Comparison of ENCODE assay signal across 9 mouse cellular contexts in the genomic region with DNA sequence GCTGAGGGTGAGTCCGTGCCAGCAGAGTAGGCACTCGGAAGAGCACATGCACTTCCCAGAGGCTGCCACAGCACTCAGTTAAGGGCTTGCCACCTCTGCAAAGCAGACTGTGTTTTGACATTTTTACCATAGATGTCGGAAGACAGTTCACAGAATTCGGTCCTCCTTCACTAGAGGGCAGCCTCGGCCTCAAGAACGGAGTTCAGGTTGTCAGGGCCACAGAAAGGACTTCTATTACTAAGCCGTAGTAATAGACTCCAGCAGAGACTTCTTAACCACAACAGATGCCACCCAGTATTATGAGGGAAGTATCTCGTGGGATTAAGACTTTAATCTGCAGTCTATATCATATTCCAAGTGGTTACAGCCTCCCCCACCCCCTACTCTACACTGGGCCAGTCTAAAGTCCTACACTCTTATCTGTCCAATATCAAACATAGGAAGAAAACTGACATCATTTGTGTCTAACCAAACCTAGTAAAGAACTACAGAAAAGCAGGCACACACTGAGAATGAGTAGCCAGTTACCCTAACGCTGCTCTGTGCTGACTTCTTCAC. TPM values are rescaled to one million over a fixed set of nuclear protein-coding genes. Genes with fewer than 3 reads are reported as not detected.
DNase-seq lines count a peak whose midpoint lies in the region; ATAC-seq and TF ChIP-seq lines count a peak whose summit lies in the region.
"Had no signal": no experiment of that assay in that cellular context is flagged by ENCODE, and none has a peak within 500 bp of the region (broad histone marks: within the 10 kb centered on the region; RNA-seq: fewer than 3 reads in every experiment).

No protein-coding gene starts in this region.

- peaks cover 9% of the 10 kb centered on the region for H3K36me3 ChIP-seq in kidney, adult 2 months (ENCODE audit: control insufficient read depth, insufficient read depth, low read length)
- peaks cover 19% of the 10 kb centered on the region for H3K36me3 ChIP-seq in ES-Bruce4 (ENCODE audit: control insufficient read depth, insufficient read depth, low read length, poor library complexity, severe bottlenecking)
- peaks cover 73% of the 10 kb centered on the region for H3K36me3 ChIP-seq in intestine, postnatal 0 days (ENCODE audit: control insufficient read depth, insufficient read depth)

- WGBS in kidney, adult 2 months = 62% methylated on average over 9 of the region's 9 CpGs
- 62% methylated on average over 9 of the region's 9 CpGs for WGBS in intestine, postnatal 0 days

- no peaks in the 10 kb centered on the region for H3K4me1 ChIP-seq in kidney, adult 2 months (ENCODE audit: control insufficient read depth, insufficient read depth, low read length)
- no peaks in the 10 kb centered on the region for H3K4me1 ChIP-seq in ES-Bruce4 (ENCODE audit: control insufficient read depth, insufficient read depth, low read length)
- no peaks in the 10 kb centered on the region for H3K4me1 ChIP-seq in intestine, postnatal 0 days (replicated peaks; ENCODE audit: control insufficient read depth, insufficient read depth, low read length)

- no peak for TF ChIP-seq EP300 in ES-Bruce4 (IDR thresholded peaks at IDR 0.05; ENCODE audit: insufficient read depth, low read depth, low read length)

- no peak for TF ChIP-seq POLR2A in kidney, adult 2 months (IDR thresholded peaks at IDR 0.05; ENCODE audit: low read depth, low read length)
- TF ChIP-seq POLR2A in ES-Bruce4 (IDR thresholded peaks at IDR 0.05; ENCODE audit: insufficient read depth, low read length) = no peak

- H3K4me2 ChIP-seq in intestine, postnatal 0 days (replicated peaks; ENCODE audit: low read depth) = no peak overlapping the region

- no peaks in the 10 kb centered on the region for H3K9me3 ChIP-seq in ES-Bruce4 (replicated peaks; ENCODE audit: control insufficient read depth, insufficient read depth, low read length, poor library complexity, severe bottlenecking)
- H3K9me3 ChIP-seq in intestine, postnatal 0 days (ENCODE audit: control insufficient read depth) = no peaks in the 10 kb centered on the region

- peak; percentile 44; the same call in 1 of the 2 replicates for TF ChIP-seq CTCF in kidney, adult 2 months (conservative IDR thresholded peaks at IDR 0.05; ENCODE audit: insufficient read depth, insufficient read length, low read depth, low read length)
- peak; percentile 42 for TF ChIP-seq CTCF in ES-Bruce4 (IDR thresholded peaks at IDR 0.05; ENCODE audit: low read depth, low read length)
- peak; percentile 51 for TF ChIP-seq CTCF in intestine, postnatal 0 days (IDR thresholded peaks at IDR 0.05; ENCODE audit: low read depth)

- H3K27me3 ChIP-seq in kidney, adult 2 months (replicated peaks; ENCODE audit: control insufficient read depth, insufficient read depth, low read length) = no peaks in the 10 kb centered on the region
- no peaks in the 10 kb centered on the region for H3K27me3 ChIP-seq in ES-Bruce4 (ENCODE audit: control insufficient read depth, insufficient read depth, low read length, poor library complexity, severe bottlenecking)
- H3K27me3 ChIP-seq in intestine, postnatal 0 days (replicated peaks; ENCODE audit: control insufficient read depth, insufficient read depth, low read length) = no peaks in the 10 kb centered on the region

- ATAC-seq in intestine, postnatal 0 days = no peak
- no peak for ATAC-seq in erythroblast, adult 5-6 weeks (replicated peaks; ENCODE audit: low FRiP score, poor library complexity, severe bottlenecking)
- no peak for ATAC-seq in monocyte, adult 5-6 weeks (replicated peaks; ENCODE audit: insufficient number of reproducible peaks, low FRiP score, low TSS enrichment, poor library complexity, severe bottlenecking)

- no peak overlapping the region for H3K27ac ChIP-seq in kidney, adult 2 months (ENCODE audit: insufficient read depth, low read depth, low read length)
- H3K27ac ChIP-seq in ES-Bruce4 (ENCODE audit: insufficient read depth, low read length) = no peak overlapping the region
- H3K27ac ChIP-seq in intestine, postnatal 0 days (ENCODE audit: low read depth, low read length) = no peak overlapping the region

- H3K4me3 ChIP-seq in kidney, adult 2 months (ENCODE audit: insufficient read depth, low read depth, low read length) = no peak overlapping the region
- no peak overlapping the region for H3K4me3 ChIP-seq in ES-Bruce4 (ENCODE audit: low read depth, low read length)
- H3K4me3 ChIP-seq in intestine, postnatal 0 days (ENCODE audit: low read depth, low read length) = no peak overlapping the region

- DNase-seq in kidney, adult 2 months = no peak
- DNase-seq in kidney, adult 11 months = no peak
- peak; percentile 73 for DNase-seq in 3T3-L1 (ENCODE audit: low read depth, low spot score)

- no peak overlapping the region for H3K9ac ChIP-seq in ES-Bruce4 (ENCODE audit: low read depth, poor library complexity, severe bottlenecking)
- H3K9ac ChIP-seq in intestine, postnatal 0 days (ENCODE audit: low read depth, low read length) = no peak overlapping the region

RNA-seq across cellular contexts. Expression of gene Pyroxd1, which starts 17.6 kb away (rescaled TPM):
- 5.6 and 6.0 TPM in 2 replicates for polyA plus RNA-seq in kidney, adult 2 months (2012; rRNA removed)
- 9.9 and 11.0 TPM in 2 replicates for polyA plus RNA-seq in ES-Bruce4 (2011; ENCODE audit: insufficient read depth, insufficient read length, low read depth, missing spikeins)
- polyA plus RNA-seq in intestine, postnatal 0 days (2015; fragmentation: Nextera tagmentation; extraction: Ambion mirVana) = 16.2 and 16.6 TPM in 2 replicates
- 3.3 and 3.6 TPM in 2 replicates for total RNA-seq in erythroblast, adult 5-6 weeks (2015; ENCODE audit: low replicate concordance)
- 0.70 and 2.6 TPM in 2 replicates for total RNA-seq in erythroblast, adult 5-6 weeks (2017; ENCODE audit: low replicate concordance)
- 22.0 to 38.2 TPM (median 30.7 TPM) in 3 replicates for total RNA-seq in monocyte, adult 5-6 weeks (2017)

RNA-seq across cellular contexts. Expression of gene Recql, which starts 23.8 kb away (rescaled TPM):
- 2.6 and 4.4 TPM in 2 replicates for polyA plus RNA-seq in kidney, adult 2 months (2012; rRNA removed)
- 55.0 and 55.6 TPM in 2 replicates for polyA plus RNA-seq in ES-Bruce4 (2011; ENCODE audit: insufficient read depth, insufficient read length, low read depth, missing spikeins)
- polyA plus RNA-seq in intestine, postnatal 0 days (2015; fragmentation: Nextera tagmentation; extraction: Ambion mirVana) = 7.8 and 8.9 TPM in 2 replicates
- total RNA-seq in erythroblast, adult 5-6 weeks (2015; ENCODE audit: low replicate concordance) = 2.7 and 7.1 TPM in 2 replicates
- total RNA-seq in erythroblast, adult 5-6 weeks (2017; ENCODE audit: low replicate concordance) = 7.9 and 8.8 TPM in 2 replicates
- 52.8 to 60.8 TPM (median 54.6 TPM) in 3 replicates for total RNA-seq in monocyte, adult 5-6 weeks (2017)

RNA-seq across cellular contexts. Expression of gene Golt1b, which starts 23.9 kb away (rescaled TPM):
- 4.6 and 5.5 TPM in 2 replicates for polyA plus RNA-seq in kidney, adult 2 months (2012; rRNA removed)
- polyA plus RNA-seq in ES-Bruce4 (2011; ENCODE audit: insufficient read depth, insufficient read length, low read depth, missing spikeins) = 61.4 and 68.0 TPM in 2 replicates
- polyA plus RNA-seq in intestine, postnatal 0 days (2015; fragmentation: Nextera tagmentation; extraction: Ambion mirVana) = 29.3 and 30.8 TPM in 2 replicates
- total RNA-seq in erythroblast, adult 5-6 weeks (2015; ENCODE audit: low replicate concordance) = 6.3 and 13.2 TPM in 2 replicates
- total RNA-seq in erythroblast, adult 5-6 weeks (2017; ENCODE audit: low replicate concordance) = 9.1 and 10.7 TPM in 2 replicates
- total RNA-seq in monocyte, adult 5-6 weeks (2017) = 18.7 to 31.3 TPM (median 30.3 TPM) in 3 replicates

RNA-seq across cellular contexts. Expression of gene Slco1a5, which starts 40.3 kb away (rescaled TPM):
- polyA plus RNA-seq in kidney, adult 2 months (2012; rRNA removed) = not detected in 2 replicates
- not detected in 2 replicates for polyA plus RNA-seq in ES-Bruce4 (2011; ENCODE audit: insufficient read depth, insufficient read length, low read depth, missing spikeins)
- polyA plus RNA-seq in intestine, postnatal 0 days (2015; fragmentation: Nextera tagmentation; extraction: Ambion mirVana) = not detected in 2 replicates
- total RNA-seq in erythroblast, adult 5-6 weeks (2015; ENCODE audit: low replicate concordance) = not detected in 2 replicates
- total RNA-seq in erythroblast, adult 5-6 weeks (2017; ENCODE audit: low replicate concordance) = not detected in 2 replicates
- not detected in 3 replicates for total RNA-seq in monocyte, adult 5-6 weeks (2017)
- total RNA-seq: left cerebral cortex, adult 18-20 months had no signal

RNA-seq across cellular contexts. Expression of gene Spx, which starts 50.1 kb away (rescaled TPM):
- 0.14 and 0.30 TPM in 2 replicates for polyA plus RNA-seq in kidney, adult 2 months (2012; rRNA removed)
- 0.47 TPM in 1 of 2 replicates, not detected in the other for polyA plus RNA-seq in ES-Bruce4 (2011; ENCODE audit: insufficient read depth, insufficient read length, low read depth, missing spikeins)
- polyA plus RNA-seq in intestine, postnatal 0 days (2015; fragmentation: Nextera tagmentation; extraction: Ambion mirVana) = not detected in 2 replicates
- total RNA-seq in erythroblast, adult 5-6 weeks (2015; ENCODE audit: low replicate concordance) = not detected in 2 replicates
- 1.8 TPM in 1 of 2 replicates, not detected in the other for total RNA-seq in erythroblast, adult 5-6 weeks (2017; ENCODE audit: low replicate concordance)
- total RNA-seq in monocyte, adult 5-6 weeks (2017) = 0.58 TPM in 1 of 3 replicates, not detected in the others
- polyA plus RNA-seq: heart, embryonic 16.5 days had no signal
